Mouse (Mus musculus) ovary, adult 18-20 months (tissue): Measurements from ENCODE around the gene Gm28079.
"Not testable (repeated sequence)": the region's sequence is repeated elsewhere in the genome, so short reads cannot be mapped to it uniquely, and the experiment has no call there.

Experiments
- DNase-seq: peaks from one replicate; pipeline ENCODE4 v3.0.0; 2022; ENCODE audit warnings: low spot score, mixed read lengths

Gm28079 gene

DNA sequence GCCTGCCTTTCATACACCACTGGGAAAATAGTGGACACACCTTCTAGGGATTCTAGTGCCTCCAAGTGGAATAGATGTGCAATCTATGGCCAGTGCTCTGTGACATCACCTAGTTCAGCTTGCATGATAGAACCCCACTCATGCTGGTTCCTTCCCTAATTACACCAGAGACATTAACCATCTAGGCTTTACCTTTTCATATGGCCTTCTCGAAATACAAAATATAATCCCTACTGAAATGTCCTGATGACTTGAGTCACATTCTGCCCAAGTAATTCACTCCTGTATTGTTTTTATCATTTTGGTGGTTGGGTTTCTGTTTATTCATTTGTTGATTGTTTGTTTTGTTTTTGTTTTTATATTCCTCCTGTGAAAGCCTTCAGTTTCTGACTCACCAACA is at the start of gene Gm28079:
TSS of gene Gm28079 (minus strand) at position 101 of the 400 bp plus-strand sequence.
- DNase-seq: not testable (repeated sequence)
